Mouse (Mus musculus): Measurements from ENCODE around the gene Mgrn1.

DNA sequence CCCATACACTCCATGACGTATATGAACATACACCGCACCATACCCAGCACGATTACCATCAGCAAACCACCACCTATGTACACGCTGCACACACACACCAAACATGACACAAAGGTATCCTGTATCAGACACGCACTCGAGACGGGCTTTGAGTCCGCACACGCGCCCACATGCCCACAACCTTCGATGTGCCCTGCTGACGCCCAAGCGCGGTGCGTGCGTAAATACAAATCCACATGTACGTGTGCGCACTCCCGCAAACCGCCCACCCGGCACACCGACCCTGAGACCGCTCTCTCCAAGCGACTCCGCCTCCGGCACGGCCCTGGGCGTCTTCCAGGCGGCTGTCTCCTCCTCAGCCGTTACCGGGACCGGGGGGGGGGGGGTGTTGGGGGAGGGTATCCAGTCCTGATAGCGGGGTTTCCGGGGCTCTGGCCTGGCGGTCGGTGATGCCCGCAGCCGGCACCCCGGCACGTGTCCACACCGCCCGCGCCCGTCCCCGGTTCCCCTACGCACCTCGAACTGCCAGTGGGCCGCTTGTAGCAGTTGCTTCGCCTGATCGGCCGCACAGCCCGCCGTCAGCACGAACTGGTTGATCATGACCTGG, 6.8 kb upstream of the Mgrn1 start:
- no peak for TF ChIP-seq POLR2A (IDR thresholded peaks at IDR 0.05; ENCODE audit: borderline replicate concordance, low read depth, low read length)
- TF ChIP-seq CTCF (IDR thresholded peaks at IDR 0.05; ENCODE audit: low read depth, low read length): no peak

All from bone marrow macrophage, adult 2 months (primary cell).